Mouse (Mus musculus): Measurements from ENCODE around the gene Klhl21. TPM values are rescaled to one million over a fixed set of nuclear protein-coding genes. Genes with fewer than 3 reads are reported as not detected.

The Klhl21 gene
- polyA plus RNA-seq, 1 experiment from 2014 or later = 4.7 TPM

DNA sequence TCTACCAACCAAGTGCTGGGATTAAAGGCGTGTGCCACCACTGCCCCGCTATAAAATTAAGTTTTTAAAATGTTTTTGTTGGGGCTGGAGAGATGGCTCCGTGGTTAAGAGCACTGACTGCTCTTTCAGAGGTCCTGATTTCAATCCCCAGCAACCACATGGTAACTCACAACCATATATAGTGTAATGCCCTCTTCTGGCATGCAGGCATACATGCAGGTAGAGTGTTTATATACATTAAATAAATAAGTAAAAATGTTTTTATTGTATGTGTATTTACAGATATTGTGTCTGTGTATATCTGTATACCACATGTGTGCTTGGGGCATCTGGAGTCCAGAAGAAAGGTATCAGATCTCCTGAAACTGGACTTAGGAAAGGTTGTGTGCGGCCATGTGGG lies 7.3 kb upstream of the Klhl21 start:
- Histone ChIP-seq H3K27ac (ENCODE audit: low read depth, low read length) (no peak overlapping the region), H3K4me1 (ENCODE audit: control insufficient read depth, insufficient read depth, low read depth, low read length) (peaks cover 8% of the 10 kb centered on the region), H3K9ac (ENCODE audit: low read depth, low read length) (no peak overlapping the region), H3K4me2 (ENCODE audit: low read length) (no peak overlapping the region), H3K36me3 (ENCODE audit: control insufficient read depth, insufficient read depth, low read length) (no peaks in the 10 kb centered on the region), H3K4me3 (ENCODE audit: low read length) (no peak overlapping the region), H3K27me3 (replicated peaks; ENCODE audit: control insufficient read depth, insufficient read depth, low read length) (peaks cover 1% of the 10 kb centered on the region; the same call in 1 of the 2 replicates), H3K9me3 (ENCODE audit: control insufficient read depth, low read length) (no peaks in the 10 kb centered on the region)
- 59% methylated on average over 4 of the region's 4 CpGs for WGBS
- ATAC-seq = no peak

GRCm38 (mm10) chr4:152002063-152002462 lies 6.5 kb upstream of the Klhl21 start:
- 93% methylated on average over 3 of the region's 3 CpGs for WGBS
- Histone ChIP-seq H3K9me3 (ENCODE audit: control insufficient read depth, low read length) (no peaks in the 10 kb centered on the region), H3K36me3 (ENCODE audit: control insufficient read depth, insufficient read depth, low read length) (no peaks in the 10 kb centered on the region), H3K27me3 (replicated peaks; ENCODE audit: control insufficient read depth, insufficient read depth, low read length) (peaks cover 8% of the 10 kb centered on the region), H3K4me1 (ENCODE audit: control insufficient read depth, insufficient read depth, low read depth, low read length) (peaks cover 7% of the 10 kb centered on the region), H3K27ac (ENCODE audit: low read depth, low read length) (no peak overlapping the region), H3K4me3 (ENCODE audit: low read length) (no peak overlapping the region), H3K4me2 (ENCODE audit: low read length) (no peak overlapping the region), H3K9ac (ENCODE audit: low read depth, low read length) (no peak overlapping the region)
- ATAC-seq = no peak

GRCm38 (mm10) chr4:152006137-152006536 lies 2.5 kb upstream of the Klhl21 start:
- 79% methylated on average over 6 of the region's 6 CpGs for WGBS
- no peak overlapping the region for H3K27ac ChIP-seq (ENCODE audit: low read depth, low read length)
- H3K9me3 ChIP-seq (ENCODE audit: control insufficient read depth, low read length) = no peaks in the 10 kb centered on the region
- no peak overlapping the region for H3K4me3 ChIP-seq (ENCODE audit: low read length)
- H3K4me1 ChIP-seq (ENCODE audit: control insufficient read depth, insufficient read depth, low read depth, low read length) = peaks cover 26% of the 10 kb centered on the region
- no peak overlapping the region for H3K9ac ChIP-seq (ENCODE audit: low read depth, low read length)
- H3K4me2 ChIP-seq (ENCODE audit: low read length) = no peak overlapping the region
- H3K36me3 ChIP-seq (ENCODE audit: control insufficient read depth, insufficient read depth, low read length) = no peaks in the 10 kb centered on the region
- no peak for ATAC-seq
- peaks cover 8% of the 10 kb centered on the region for H3K27me3 ChIP-seq (replicated peaks; ENCODE audit: control insufficient read depth, insufficient read depth, low read length)

- H3K9me3 ChIP-seq (ENCODE audit: control insufficient read depth, low read length) = no peaks in the 10 kb centered on the region
- 14% methylated on average over 3 of the region's 3 CpGs for WGBS
- ATAC-seq = no peak
- H3K27ac ChIP-seq (ENCODE audit: low read depth, low read length) = no peak overlapping the region
- H3K4me2 ChIP-seq (ENCODE audit: low read length) = no peak overlapping the region
- no peaks in the 10 kb centered on the region for H3K36me3 ChIP-seq (ENCODE audit: control insufficient read depth, insufficient read depth, low read length)
- peaks cover 8% of the 10 kb centered on the region for H3K27me3 ChIP-seq (replicated peaks; ENCODE audit: control insufficient read depth, insufficient read depth, low read length)
- H3K4me3 ChIP-seq (ENCODE audit: low read length) = no peak overlapping the region
- H3K4me1 ChIP-seq (ENCODE audit: control insufficient read depth, insufficient read depth, low read depth, low read length) = peaks cover 28% of the 10 kb centered on the region
- no peak overlapping the region for H3K9ac ChIP-seq (ENCODE audit: low read depth, low read length)
Observed at GRCm38 (mm10) chr4:152006812-152007211, 1.8 kb upstream of the Klhl21 start.

GRCm38 (mm10) chr4:152007481-152008147 lies 989 bp upstream of the Klhl21 start:
- peak overlapping the region; percentile 74; the same call in 1 of the 2 replicates for H3K9ac ChIP-seq (ENCODE audit: low read depth, low read length)
- H3K4me3 ChIP-seq (ENCODE audit: low read length) = peak overlapping the region; percentile 78
- H3K4me1 ChIP-seq (ENCODE audit: control insufficient read depth, insufficient read depth, low read depth, low read length) = peaks cover 29% of the 10 kb centered on the region
- no peaks in the 10 kb centered on the region for H3K36me3 ChIP-seq (ENCODE audit: control insufficient read depth, insufficient read depth, low read length)
- no peaks in the 10 kb centered on the region for H3K9me3 ChIP-seq (ENCODE audit: control insufficient read depth, low read length)
- WGBS = 7% methylated on average over 8 of the region's 8 CpGs
- peak overlapping the region; percentile 41 for H3K27ac ChIP-seq (ENCODE audit: low read depth, low read length)
- peaks cover 8% of the 10 kb centered on the region for H3K27me3 ChIP-seq (replicated peaks; ENCODE audit: control insufficient read depth, insufficient read depth, low read length)
- peak overlapping the region; percentile 99 for H3K4me2 ChIP-seq (ENCODE audit: low read length)
- ATAC-seq = no peak

DNA sequence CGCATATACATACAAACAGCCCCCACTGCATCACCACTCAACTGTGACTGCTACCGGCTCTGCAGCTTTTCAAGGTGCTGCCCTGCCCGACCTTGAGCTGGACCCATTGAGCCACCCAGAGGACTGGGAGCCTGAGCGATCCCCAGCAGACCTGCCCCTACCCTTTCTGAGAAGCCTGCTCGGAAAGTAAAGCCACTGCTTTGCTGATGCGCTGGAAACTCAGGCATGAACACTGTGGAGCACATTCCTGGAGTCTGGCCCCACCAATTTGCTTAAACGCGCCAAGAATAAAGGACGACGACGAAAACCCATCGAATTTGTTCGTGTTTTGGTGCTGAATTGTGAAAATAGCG lies 479 bp upstream of the Klhl21 start:
- Histone ChIP-seq H3K4me3 (ENCODE audit: low read length) (peak overlapping the region; percentile 78), H3K27me3 (replicated peaks; ENCODE audit: control insufficient read depth, insufficient read depth, low read length) (peaks cover 8% of the 10 kb centered on the region), H3K4me2 (ENCODE audit: low read length) (peak overlapping the region; percentile 99), H3K36me3 (ENCODE audit: control insufficient read depth, insufficient read depth, low read length) (no peaks in the 10 kb centered on the region), H3K4me1 (ENCODE audit: control insufficient read depth, insufficient read depth, low read depth, low read length) (peaks cover 29% of the 10 kb centered on the region), H3K9me3 (ENCODE audit: control insufficient read depth, low read length) (no peaks in the 10 kb centered on the region), H3K27ac (ENCODE audit: low read depth, low read length) (peak overlapping the region; percentile 41), H3K9ac (ENCODE audit: low read depth, low read length) (peak overlapping the region; percentile 74)
- ATAC-seq = no peak
- 1% methylated on average over 14 of the region's 14 CpGs for WGBS

DNA sequence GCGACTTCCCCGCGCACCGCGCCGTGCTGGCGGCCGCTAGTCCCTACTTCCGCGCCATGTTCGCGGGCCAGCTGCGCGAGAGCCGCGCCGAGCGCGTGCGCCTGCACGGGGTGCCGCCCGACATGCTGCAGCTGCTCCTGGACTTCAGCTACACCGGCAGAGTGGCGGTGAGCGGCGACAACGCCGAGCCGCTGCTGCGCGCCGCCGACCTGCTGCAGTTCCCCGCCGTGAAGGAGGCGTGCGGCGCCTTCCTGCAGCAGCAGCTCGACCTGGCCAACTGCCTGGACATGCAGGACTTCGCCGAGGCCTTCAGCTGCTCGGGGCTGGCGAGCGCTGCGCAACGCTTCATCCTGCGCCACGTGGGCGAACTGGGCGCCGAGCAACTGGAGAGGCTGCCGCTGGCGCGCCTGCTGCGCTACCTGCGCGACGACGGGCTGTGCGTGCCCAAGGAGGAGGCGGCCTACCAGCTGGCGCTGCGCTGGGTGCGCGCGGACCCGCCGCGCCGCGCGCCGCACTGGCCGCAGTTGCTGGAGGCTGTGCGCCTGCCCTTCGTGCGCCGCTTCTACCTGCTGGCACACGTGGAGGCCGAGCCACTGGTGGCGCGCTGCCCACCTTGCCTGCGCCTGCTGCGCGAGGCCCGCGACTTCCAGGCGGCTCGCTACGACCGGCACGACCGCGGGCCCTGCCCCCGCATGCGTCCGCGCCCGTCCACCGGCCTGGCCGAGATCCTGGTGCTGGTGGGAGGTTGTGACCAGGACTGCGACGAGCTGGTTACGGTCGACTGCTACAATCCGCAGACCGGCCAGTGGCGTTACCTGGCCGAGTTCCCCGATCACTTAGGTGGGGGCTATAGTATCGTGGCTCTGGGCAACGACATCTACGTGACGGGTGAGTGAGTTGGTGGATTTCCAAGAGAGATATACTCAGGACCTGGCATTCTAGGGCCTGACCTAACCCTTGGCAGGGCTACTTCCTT lies 761 bp downstream of the Klhl21 start:
- H3K4me2 ChIP-seq (ENCODE audit: low read length) = peak overlapping the region; percentile 99
- peaks cover 8% of the 10 kb centered on the region for H3K27me3 ChIP-seq (replicated peaks; ENCODE audit: control insufficient read depth, insufficient read depth, low read length)
- peak overlapping the region; percentile 74 for H3K9ac ChIP-seq (ENCODE audit: low read depth, low read length)
- H3K4me3 ChIP-seq (ENCODE audit: low read length) = peak overlapping the region; percentile 78
- peak; percentile 77 for ATAC-seq
- peak overlapping the region; percentile 82 for H3K27ac ChIP-seq (ENCODE audit: low read depth, low read length)
- no peaks in the 10 kb centered on the region for H3K9me3 ChIP-seq (ENCODE audit: control insufficient read depth, low read length)
- under 1% methylated on average over 79 of the region's 115 CpGs for WGBS
- no peaks in the 10 kb centered on the region for H3K36me3 ChIP-seq (ENCODE audit: control insufficient read depth, insufficient read depth, low read length)
- peaks cover 29% of the 10 kb centered on the region for H3K4me1 ChIP-seq (ENCODE audit: control insufficient read depth, insufficient read depth, low read depth, low read length)

- peaks cover 8% of the 10 kb centered on the region for H3K27me3 ChIP-seq (replicated peaks; ENCODE audit: control insufficient read depth, insufficient read depth, low read length)
- no peak overlapping the region for H3K27ac ChIP-seq (ENCODE audit: low read depth, low read length)
- H3K9me3 ChIP-seq (ENCODE audit: control insufficient read depth, low read length) = no peaks in the 10 kb centered on the region
- H3K36me3 ChIP-seq (ENCODE audit: control insufficient read depth, insufficient read depth, low read length) = peaks cover 4% of the 10 kb centered on the region; the same call in 1 of the 2 replicates
- H3K4me1 ChIP-seq (ENCODE audit: control insufficient read depth, insufficient read depth, low read depth, low read length) = peaks cover 29% of the 10 kb centered on the region
- 2% methylated on average over 10 of the region's 10 CpGs for WGBS
- 0 out of 2 replicates have a peak, but pooled peaks have one; percentile 10 for ATAC-seq
- peak overlapping the region; percentile 78 for H3K4me3 ChIP-seq (ENCODE audit: low read length)
- peak overlapping the region; percentile 74 for H3K9ac ChIP-seq (ENCODE audit: low read depth, low read length)
- H3K4me2 ChIP-seq (ENCODE audit: low read length) = peak overlapping the region; percentile 99
Observed at GRCm38 (mm10) chr4:152010091-152010706, 1.6 kb downstream of the Klhl21 start.
